Mouse (Mus musculus): Measurements from ENCODE around the gene Fam160b1. TPM values are rescaled to one million over a fixed set of nuclear protein-coding genes. Genes with fewer than 3 reads are reported as not detected.

The Fam160b1 gene
- 21.3 and 24.4 TPM in 2 replicates for total RNA-seq (2021)
- long read RNA-seq, experiment 1, full-length matches to known transcripts = 6 of 11 reads
- long read RNA-seq, experiment 1, partial matches to known transcripts = 0 of 11 reads
- long read RNA-seq, experiment 1, other reads (novel, unspliced or antisense) = 5 of 11 reads
- long read RNA-seq, experiment 2, full-length matches to known transcripts = 3 of 9 reads
- long read RNA-seq, experiment 2, partial matches to known transcripts = 2 of 9 reads
- long read RNA-seq, experiment 2, other reads (novel, unspliced or antisense) = 4 of 9 reads

GRCm38 (mm10) chr19:57360341-57361130 is at the start of gene Fam160b1:
TSS of gene Fam160b1 (plus strand) at chr19:57360680.
- peak; percentile 97 for DNase-seq

- DNase-seq = peak; percentile 48
These were observed 47.3 kb upstream of the Fam160b1 start for GRCm38 (mm10) chr19:57313226-57313625.

- no peak for DNase-seq
These were observed 46.6 kb upstream of the Fam160b1 start for GRCm38 (mm10) chr19:57313891-57314345.

- DNase-seq = peak; percentile 80
These were observed 46.0 kb upstream of the Fam160b1 start, which contains the start of gene Ablim1 for GRCm38 (mm10) chr19:57314346-57315012. TSS of gene Ablim1 (minus strand) at chr19:57314919.

GRCm38 (mm10) chr19:57315013-57315565 is 45.4 kb upstream of the Fam160b1 start:
- DNase-seq = peak; percentile 58

- DNase-seq = no peak
These were observed 43.9 kb upstream of the Fam160b1 start for GRCm38 (mm10) chr19:57316597-57316996.

- no peak for DNase-seq
These were observed 39.7 kb upstream of the Fam160b1 start for GRCm38 (mm10) chr19:57320656-57321382.

- no peak for DNase-seq
These were observed 38.6 kb upstream of the Fam160b1 start for GRCm38 (mm10) chr19:57321839-57322238.

- DNase-seq = no peak
These were observed 38.0 kb upstream of the Fam160b1 start for GRCm38 (mm10) chr19:57322491-57322890.

GRCm38 (mm10) chr19:57323087-57323486 is 37.4 kb upstream of the Fam160b1 start:
- DNase-seq = no peak

- peak; percentile 82 for DNase-seq
These were observed 34.7 kb upstream of the Fam160b1 start for GRCm38 (mm10) chr19:57325748-57326300.

- DNase-seq = no peak
These were observed 32.8 kb upstream of the Fam160b1 start for GRCm38 (mm10) chr19:57327679-57328078.

GRCm38 (mm10) chr19:57328269-57328668 is 32.2 kb upstream of the Fam160b1 start:
- no peak for DNase-seq

- peak; percentile 61 for DNase-seq
These were observed 31.7 kb upstream of the Fam160b1 start for GRCm38 (mm10) chr19:57328792-57329191.

- no peak for DNase-seq
These were observed 30.2 kb upstream of the Fam160b1 start for GRCm38 (mm10) chr19:57330309-57330708.

- no peak for DNase-seq
These were observed 29.2 kb upstream of the Fam160b1 start for GRCm38 (mm10) chr19:57331237-57331636.

GRCm38 (mm10) chr19:57333356-57333755 is 27.1 kb upstream of the Fam160b1 start:
- DNase-seq = no peak

- no peak for DNase-seq
These were observed 25.3 kb upstream of the Fam160b1 start for GRCm38 (mm10) chr19:57335135-57335534.

- DNase-seq = no peak
These were observed 21.1 kb upstream of the Fam160b1 start for GRCm38 (mm10) chr19:57339281-57339864.

- DNase-seq = no peak
These were observed 19.4 kb upstream of the Fam160b1 start for GRCm38 (mm10) chr19:57340900-57341742.

Measured in adrenal gland, postnatal 14 days (tissue).